Mouse (Mus musculus): Measurements from ENCODE around the gene Dgcr6. TPM values are rescaled to one million over a fixed set of nuclear protein-coding genes. Genes with fewer than 3 reads are reported as not detected.

The Dgcr6 gene
- polyA plus RNA-seq, 1 experiment from 2014 or later = 160 TPM

- 83% methylated on average over 1 of the region's 1 CpGs for WGBS
Observed at GRCm38 (mm10) chr16:18103366-18103765, 50.7 kb downstream of the Dgcr6 start.

DNA sequence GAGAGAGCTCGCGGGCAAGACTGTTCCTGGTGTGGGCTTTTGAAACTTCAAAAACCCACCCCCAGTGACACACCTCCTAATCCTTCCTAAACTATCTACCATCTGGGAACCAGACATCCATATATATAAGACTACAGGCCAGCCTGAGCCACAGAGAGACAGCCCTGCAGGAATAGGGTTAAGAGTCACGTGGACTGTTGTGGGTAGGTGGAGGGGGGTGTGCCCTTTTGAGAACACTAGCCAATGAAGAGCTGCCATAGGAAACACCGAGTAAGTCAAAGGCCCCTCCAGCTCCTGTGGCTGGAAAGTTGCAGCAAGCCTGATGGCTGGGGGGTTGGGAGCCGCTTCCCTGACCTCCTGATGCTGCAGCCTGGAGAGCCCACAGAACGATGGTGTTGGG lies 51.1 kb downstream of the Dgcr6 start:
- H3K9ac ChIP-seq = no peak overlapping the region
- no peaks in the 10 kb centered on the region for H3K4me1 ChIP-seq
- no peaks in the 10 kb centered on the region for H3K27me3 ChIP-seq (replicated peaks)
- H3K9me3 ChIP-seq = no peaks in the 10 kb centered on the region
- H3K4me2 ChIP-seq = no peak overlapping the region
- H3K27ac ChIP-seq = no peak overlapping the region
- no peak overlapping the region for H3K4me3 ChIP-seq
- ATAC-seq (replicated peaks) = no peak
- no peaks in the 10 kb centered on the region for H3K36me3 ChIP-seq (replicated peaks)
- 46% methylated on average over 6 of the region's 6 CpGs for WGBS

More at GRCm38 (mm10) chr16:18103366-18103765, 50.7 kb downstream of the Dgcr6 start:
- Histone ChIP-seq H3K9ac (no peak overlapping the region), H3K36me3 (replicated peaks) (no peaks in the 10 kb centered on the region), H3K4me1 (no peaks in the 10 kb centered on the region), H3K4me3 (no peak overlapping the region), H3K27ac (no peak overlapping the region), H3K4me2 (no peak overlapping the region), H3K27me3 (replicated peaks) (no peaks in the 10 kb centered on the region), H3K9me3 (no peaks in the 10 kb centered on the region)
- ATAC-seq (replicated peaks) = no peak

- Histone ChIP-seq H3K4me1 (no peaks in the 10 kb centered on the region), H3K27ac (no peak overlapping the region), H3K4me3 (no peak overlapping the region), H3K9ac (no peak overlapping the region), H3K27me3 (replicated peaks) (no peaks in the 10 kb centered on the region), H3K36me3 (replicated peaks) (no peaks in the 10 kb centered on the region), H3K9me3 (no peaks in the 10 kb centered on the region), H3K4me2 (no peak overlapping the region)
- 56% methylated on average over 5 of the region's 5 CpGs for WGBS
- ATAC-seq (replicated peaks) = peak; percentile 74
Observed at GRCm38 (mm10) chr16:18108221-18108966, 55.7 kb downstream of the Dgcr6 start.

DNA sequence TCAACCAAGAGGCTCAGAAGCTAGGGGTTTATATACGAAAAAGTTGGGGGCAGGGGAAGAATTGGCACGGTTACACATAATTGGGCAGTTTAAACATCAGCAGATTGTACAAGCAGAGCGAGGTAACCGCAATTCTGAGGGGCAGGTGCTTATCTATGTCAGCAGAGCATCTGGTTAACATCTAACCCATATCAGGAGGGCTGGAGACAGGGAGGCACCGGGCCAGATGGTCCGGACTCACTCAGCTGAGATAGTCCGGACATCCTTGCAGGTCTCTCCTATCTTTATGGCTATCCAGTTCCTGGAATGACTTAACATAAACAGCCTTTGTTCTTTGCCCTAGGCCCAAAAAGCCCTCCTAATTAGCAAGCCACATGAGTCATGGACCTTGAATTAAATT lies 58.4 kb downstream of the Dgcr6 start:
- WGBS = 88% methylated on average over 7 of the region's 7 CpGs
- Histone ChIP-seq H3K4me3 (no peak overlapping the region), H3K4me2 (no peak overlapping the region), H3K9me3 (no peaks in the 10 kb centered on the region), H3K27ac (no peak overlapping the region), H3K36me3 (replicated peaks) (no peaks in the 10 kb centered on the region), H3K27me3 (replicated peaks) (no peaks in the 10 kb centered on the region), H3K9ac (no peak overlapping the region), H3K4me1 (no peaks in the 10 kb centered on the region)
- no peak for ATAC-seq (replicated peaks)

DNA sequence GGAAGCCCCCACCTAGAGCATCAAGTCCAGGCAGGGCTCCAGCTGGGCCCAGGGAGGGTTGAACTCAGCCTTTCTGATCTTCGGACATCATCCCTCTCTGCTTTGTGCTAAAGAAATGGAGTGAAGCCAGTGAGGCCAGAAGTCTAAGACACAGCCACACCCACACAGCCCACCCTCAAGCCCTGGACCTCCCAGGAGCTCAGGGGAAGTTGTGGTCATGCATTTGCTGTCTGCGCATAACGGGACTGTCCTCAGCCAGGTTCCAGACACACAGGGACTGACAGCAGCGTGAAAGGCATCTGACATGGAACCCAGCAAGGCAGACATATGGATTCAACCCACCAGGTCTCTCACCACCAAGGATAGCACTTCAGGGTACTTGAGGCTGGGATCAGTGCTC lies 63.8 kb downstream of the Dgcr6 start:
- Histone ChIP-seq H3K9me3 (no peaks in the 10 kb centered on the region), H3K4me2 (no peak overlapping the region), H3K4me3 (no peak overlapping the region), H3K9ac (no peak overlapping the region), H3K27ac (no peak overlapping the region), H3K27me3 (replicated peaks) (no peaks in the 10 kb centered on the region), H3K4me1 (peaks cover 4% of the 10 kb centered on the region; the same call in 1 of the 2 replicates), H3K36me3 (replicated peaks) (no peaks in the 10 kb centered on the region)
- WGBS = 67% methylated on average over 4 of the region's 4 CpGs
- no peak for ATAC-seq (replicated peaks)

- WGBS = 76% methylated on average over 3 of the region's 3 CpGs
Observed at GRCm38 (mm10) chr16:18118285-18118684, 65.6 kb downstream of the Dgcr6 start.

DNA sequence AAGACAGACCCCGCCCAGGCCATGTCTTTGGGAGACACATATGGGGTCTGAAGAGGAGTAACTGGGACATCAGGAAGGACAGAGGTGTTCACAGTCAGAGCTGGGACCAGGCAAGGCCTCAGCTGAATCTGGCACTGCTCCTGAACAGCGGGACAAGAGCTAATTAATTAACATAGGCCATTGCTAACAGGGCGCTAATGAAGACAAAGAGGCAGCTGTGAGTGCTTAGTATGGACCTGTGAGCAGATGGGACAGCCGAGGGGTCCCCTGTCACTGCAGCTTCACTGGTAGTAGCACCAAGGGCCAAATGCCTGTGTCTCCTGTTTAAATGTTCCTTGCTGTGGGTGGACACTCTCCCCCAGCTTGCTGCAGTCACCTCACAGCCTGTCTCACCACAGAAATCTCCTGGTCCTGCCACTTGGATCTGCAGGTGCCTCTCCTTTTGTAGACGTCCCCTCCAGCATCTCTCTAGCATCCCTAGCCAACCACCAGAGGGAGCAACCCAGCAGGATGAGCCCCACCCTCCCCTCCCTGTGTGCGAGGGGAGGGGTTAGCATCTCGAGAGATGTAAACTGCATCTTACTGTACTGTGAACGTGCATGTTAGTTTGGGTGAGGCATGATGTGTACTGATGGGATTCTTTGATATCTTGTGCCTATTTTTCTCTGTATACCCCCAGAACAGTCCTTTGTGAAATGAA lies 66.5 kb downstream of the Dgcr6 start:
- H3K27me3 ChIP-seq (replicated peaks) = no peaks in the 10 kb centered on the region
- no peaks in the 10 kb centered on the region for H3K36me3 ChIP-seq (replicated peaks)
- ATAC-seq (replicated peaks) = peak; percentile 73
- no peak overlapping the region for H3K4me3 ChIP-seq
- no peak overlapping the region for H3K4me2 ChIP-seq
- H3K9ac ChIP-seq = no peak overlapping the region
- no peaks in the 10 kb centered on the region for H3K9me3 ChIP-seq
- no peak overlapping the region for H3K27ac ChIP-seq
- WGBS = 18% methylated on average over 8 of the region's 8 CpGs
- peaks cover 4% of the 10 kb centered on the region; the same call in 1 of the 2 replicates for H3K4me1 ChIP-seq

More at GRCm38 (mm10) chr16:18118285-18118684, 65.6 kb downstream of the Dgcr6 start:
- ATAC-seq (replicated peaks) = no peak
- H3K4me2 ChIP-seq = no peak overlapping the region
- no peaks in the 10 kb centered on the region for H3K9me3 ChIP-seq
- no peak overlapping the region for H3K4me3 ChIP-seq
- H3K9ac ChIP-seq = no peak overlapping the region
- H3K27ac ChIP-seq = no peak overlapping the region
- H3K4me1 ChIP-seq = peaks cover 4% of the 10 kb centered on the region; the same call in 1 of the 2 replicates
- H3K36me3 ChIP-seq (replicated peaks) = no peaks in the 10 kb centered on the region
- no peaks in the 10 kb centered on the region for H3K27me3 ChIP-seq (replicated peaks)

Other genes with a start within 250 kb of the Dgcr6 start
- gene B830017H08Rik, start 219.7 kb upstream of the Dgcr6 start, polyA plus RNA-seq (2015; fragmentation: Nextera tagmentation; extraction: Ambion mirVana) = 3.5 and 4.9 TPM in 2 replicates
- 3.9 and 5.2 TPM in 2 replicates for gene Car15, start 214.5 kb upstream of the Dgcr6 start, polyA plus RNA-seq (2015; fragmentation: Nextera tagmentation; extraction: Ambion mirVana)
- gene Gm20518, start 161.2 kb upstream of the Dgcr6 start, polyA plus RNA-seq (2015; fragmentation: Nextera tagmentation; extraction: Ambion mirVana) = 0.53 and 0.68 TPM in 2 replicates
- gene Tssk1, start 158.6 kb upstream of the Dgcr6 start, polyA plus RNA-seq (2015; fragmentation: Nextera tagmentation; extraction: Ambion mirVana) = not detected in 2 replicates
- 119 and 120 TPM in 2 replicates for gene Dgcr2, start 154.3 kb upstream of the Dgcr6 start, polyA plus RNA-seq (2015; fragmentation: Nextera tagmentation; extraction: Ambion mirVana)
- 0.11 TPM in 1 of 2 replicates, not detected in the other for gene Tssk2, start 154.2 kb upstream of the Dgcr6 start, polyA plus RNA-seq (2015; fragmentation: Nextera tagmentation; extraction: Ambion mirVana)
- gene Ess2, start 141.5 kb upstream of the Dgcr6 start, polyA plus RNA-seq (2015; fragmentation: Nextera tagmentation; extraction: Ambion mirVana) = 51.7 and 57.1 TPM in 2 replicates
- gene Gsc2, start 137.8 kb upstream of the Dgcr6 start, polyA plus RNA-seq (2015; fragmentation: Nextera tagmentation; extraction: Ambion mirVana) = 0.38 and 1.1 TPM in 2 replicates
- 169 and 179 TPM in 2 replicates for gene Slc25a1, start 124.6 kb upstream of the Dgcr6 start, polyA plus RNA-seq (2015; fragmentation: Nextera tagmentation; extraction: Ambion mirVana)
- not detected in 2 replicates for gene Vpreb2, start 72.4 kb upstream of the Dgcr6 start, polyA plus RNA-seq (2015; fragmentation: Nextera tagmentation; extraction: Ambion mirVana)
- gene Prodh, start 37.3 kb downstream of the Dgcr6 start, polyA plus RNA-seq (2015; fragmentation: Nextera tagmentation; extraction: Ambion mirVana) = 3.7 and 5.0 TPM in 2 replicates
- 25.0 and 27.2 TPM in 2 replicates for gene Rtn4r, start 74.8 kb downstream of the Dgcr6 start, polyA plus RNA-seq (2015; fragmentation: Nextera tagmentation; extraction: Ambion mirVana)
- gene Ccdc188, start 165.0 kb downstream of the Dgcr6 start, polyA plus RNA-seq (2015; fragmentation: Nextera tagmentation; extraction: Ambion mirVana) = 0.14 TPM in 1 of 2 replicates, not detected in the other
- 15.4 and 19.9 TPM in 2 replicates for gene Zdhhc8, start 182.3 kb downstream of the Dgcr6 start, polyA plus RNA-seq (2015; fragmentation: Nextera tagmentation; extraction: Ambion mirVana)
- 107 and 122 TPM in 2 replicates for gene Trmt2a, start 195.8 kb downstream of the Dgcr6 start, polyA plus RNA-seq (2015; fragmentation: Nextera tagmentation; extraction: Ambion mirVana)
- 334 and 360 TPM in 2 replicates for gene Ranbp1, start 195.9 kb downstream of the Dgcr6 start, polyA plus RNA-seq (2015; fragmentation: Nextera tagmentation; extraction: Ambion mirVana)
- gene Gm49776, start 205.5 kb downstream of the Dgcr6 start, polyA plus RNA-seq (2015; fragmentation: Nextera tagmentation; extraction: Ambion mirVana) = 5.1 TPM in 1 of 2 replicates, not detected in the other
- gene Dgcr8, start 236.4 kb downstream of the Dgcr6 start, polyA plus RNA-seq (2015; fragmentation: Nextera tagmentation; extraction: Ambion mirVana) = 37.5 and 38.9 TPM in 2 replicates

All from midbrain, embryonic 15.5 days (tissue).